Mouse (Mus musculus) limb, embryonic 13.5 days (tissue): ENCODE measurements at regions not wholly inside any gene's neighbourhood (a gene's known extent, or its start where the extent isn't known, plus 50 kb on each side); places are given as distances from the start of the nearest gene placed in this dataset.
"Not testable (repeated sequence)": the region's sequence is repeated elsewhere in the genome, so short reads cannot be mapped to it uniquely, and the experiment has no call there.

ENCODE experiments used
- ATAC-seq: fragments of 200-750 bp; cut with Nextera tagmentation; 2 replicates; pipeline ENCODE4 v1.8.0; 2017; ENCODE audit warnings: low read depth, moderate number of reproducible peaks, moderate TSS enrichment; ENCODE audit not compliant: low FRiP score
- H3K27ac ChIP-seq: fragments of 300-500 bp; sonication (generic); 2 replicates; pipeline ENCODE4 v1.5.1; 2015; ENCODE audit warnings: inconsistent platforms, mild to moderate bottlenecking, moderate library complexity
- H3K27me3 ChIP-seq: fragments of 300-500 bp; sonication (generic); 2 replicates; pipeline ENCODE4 v1.6.1; 2015; ENCODE audit warnings: mild to moderate bottlenecking, inconsistent platforms
- H3K36me3 ChIP-seq: fragments of 300-500 bp; sonication (generic); 2 replicates; pipeline ENCODE4 v1.6.1; 2015; ENCODE audit warnings: inconsistent platforms, mild to moderate bottlenecking, moderate library complexity
- H3K4me1 ChIP-seq: fragments of 300-500 bp; sonication (generic); 2 replicates; pipeline ENCODE4 v1.6.1; 2015; ENCODE audit warnings: inconsistent platforms
- H3K4me2 ChIP-seq: fragments of 300-500 bp; sonication (generic); replicated peaks from 2 replicates; pipeline ENCODE4 v1.6.1; 2015; ENCODE audit warnings: inconsistent platforms, mild to moderate bottlenecking, moderate library complexity
- H3K4me3 ChIP-seq: fragments of 300-500 bp; sonication (generic); 2 replicates; pipeline ENCODE4 v1.5.1; 2015; ENCODE audit warnings: moderate library complexity, mild to moderate bottlenecking, inconsistent platforms
- H3K9ac ChIP-seq: fragments of 300-500 bp; sonication (generic); 2 replicates; pipeline ENCODE4 v1.6.1; 2015; ENCODE audit warnings: mild to moderate bottlenecking, inconsistent platforms
- H3K9me3 ChIP-seq: fragments of 300-500 bp; sonication (generic); 2 replicates; pipeline ENCODE4 v1.6.1; 2016; ENCODE audit warnings: inconsistent platforms
- WGBS: fragments of 180-500 bp; shearing (Covaris S2); methylation state at CpG from one replicate; pipeline ENCODE4 v1.1.7; 2015; 5-methylcytosine and 5-hydroxymethylcytosine counted together

- 68% methylated on average over 3 of the region's 3 CpGs for WGBS
These were observed 57.9 kb upstream of the Zfp709 start for GRCm38 (mm10) chr8:71823655-71824622.

GRCm38 (mm10) chr8:71822749-71823148, 59.1 kb upstream of the Zfp709 start:
- 56% methylated on average over 1 of the region's 1 CpGs for WGBS
- not testable (repeated sequence) for H3K9ac ChIP-seq, ATAC-seq, H3K4me1 ChIP-seq, H3K9me3 ChIP-seq, H3K4me2 ChIP-seq, H3K36me3 ChIP-seq, H3K27ac ChIP-seq, H3K4me3 ChIP-seq, H3K27me3 ChIP-seq

More at GRCm38 (mm10) chr8:71823655-71824622, 57.9 kb upstream of the Zfp709 start:
- ATAC-seq: peak; percentile 81
- not testable (repeated sequence) for H3K4me3 ChIP-seq, H3K4me2 ChIP-seq, H3K27ac ChIP-seq, H3K9ac ChIP-seq, H3K4me1 ChIP-seq, H3K9me3 ChIP-seq, H3K27me3 ChIP-seq, H3K36me3 ChIP-seq

GRCm38 (mm10) chr8:71819936-71820335, 61.9 kb upstream of the Zfp709 start:
- 87% methylated on average over 8 of the region's 8 CpGs for WGBS

GRCm38 (mm10) chr8:71819381-71819780, 62.4 kb upstream of the Zfp709 start:
- peak; percentile 75 for ATAC-seq

More at GRCm38 (mm10) chr8:71819936-71820335, 61.9 kb upstream of the Zfp709 start:
- H3K4me2 ChIP-seq, H3K4me1 ChIP-seq, H3K9me3 ChIP-seq, H3K27ac ChIP-seq, H3K36me3 ChIP-seq, H3K4me3 ChIP-seq, H3K9ac ChIP-seq, H3K27me3 ChIP-seq: not testable (repeated sequence)
- ATAC-seq: peak; percentile 45

GRCm38 (mm10) chr8:71816272-71817034, 65.4 kb upstream of the Zfp709 start:
- not testable (repeated sequence) for H3K27me3 ChIP-seq, H3K9ac ChIP-seq, H3K9me3 ChIP-seq, H3K27ac ChIP-seq, H3K4me2 ChIP-seq, ATAC-seq, H3K36me3 ChIP-seq, H3K4me1 ChIP-seq, H3K4me3 ChIP-seq
- WGBS: 90% methylated on average over 20 of the region's 20 CpGs

More at GRCm38 (mm10) chr8:71819381-71819780, 62.4 kb upstream of the Zfp709 start:
- H3K27ac ChIP-seq, H3K36me3 ChIP-seq, H3K9me3 ChIP-seq, H3K4me2 ChIP-seq, H3K9ac ChIP-seq, H3K27me3 ChIP-seq, H3K4me3 ChIP-seq, H3K4me1 ChIP-seq: not testable (repeated sequence)
- WGBS: 90% methylated on average over 9 of the region's 9 CpGs

- not testable (repeated sequence) for H3K9ac ChIP-seq, H3K4me1 ChIP-seq, H3K27ac ChIP-seq, H3K4me2 ChIP-seq, H3K9me3 ChIP-seq, H3K36me3 ChIP-seq, ATAC-seq, H3K4me3 ChIP-seq, H3K27me3 ChIP-seq
- WGBS: 92% methylated on average over 5 of the region's 5 CpGs
These were observed 66.0 kb upstream of the Zfp709 start for GRCm38 (mm10) chr8:71815813-71816212.

- H3K9me3 ChIP-seq, H3K9ac ChIP-seq, H3K4me2 ChIP-seq, H3K4me3 ChIP-seq, H3K27ac ChIP-seq, H3K36me3 ChIP-seq, H3K27me3 ChIP-seq, ATAC-seq, H3K4me1 ChIP-seq: not testable (repeated sequence)
- 90% methylated on average over 14 of the region's 14 CpGs for WGBS
These were observed 66.9 kb upstream of the Zfp709 start for GRCm38 (mm10) chr8:71814740-71815514.

GRCm38 (mm10) chr8:71813889-71814288, 67.9 kb upstream of the Zfp709 start:
- not testable (repeated sequence) for H3K27me3 ChIP-seq, H3K27ac ChIP-seq, H3K4me2 ChIP-seq, H3K9me3 ChIP-seq, H3K9ac ChIP-seq, ATAC-seq, H3K36me3 ChIP-seq, H3K4me1 ChIP-seq, H3K4me3 ChIP-seq
- WGBS: 89% methylated on average over 4 of the region's 4 CpGs

GRCm38 (mm10) chr8:71813239-71813638, 68.6 kb upstream of the Zfp709 start:
- H3K4me3 ChIP-seq, H3K27ac ChIP-seq, ATAC-seq, H3K27me3 ChIP-seq, H3K36me3 ChIP-seq, H3K4me2 ChIP-seq, H3K4me1 ChIP-seq, H3K9me3 ChIP-seq, H3K9ac ChIP-seq: not testable (repeated sequence)
- 89% methylated on average over 8 of the region's 8 CpGs for WGBS

- not testable (repeated sequence) for ATAC-seq, H3K4me3 ChIP-seq, H3K4me2 ChIP-seq, H3K27ac ChIP-seq, H3K36me3 ChIP-seq, H3K4me1 ChIP-seq, H3K9me3 ChIP-seq, H3K27me3 ChIP-seq, H3K9ac ChIP-seq
- 67% methylated on average over 3 of the region's 4 CpGs for WGBS
These were observed 74.0 kb upstream of the Zfp709 start for GRCm38 (mm10) chr8:71807788-71808187.

- 68% methylated on average over 1 of the region's 1 CpGs for WGBS
- not testable (repeated sequence) for H3K9me3 ChIP-seq, H3K4me1 ChIP-seq, ATAC-seq, H3K27me3 ChIP-seq, H3K4me3 ChIP-seq, H3K27ac ChIP-seq, H3K36me3 ChIP-seq, H3K4me2 ChIP-seq, H3K9ac ChIP-seq
These were observed 77.2 kb upstream of the Zfp709 start for GRCm38 (mm10) chr8:71804586-71804985.

- not testable (repeated sequence) for H3K27ac ChIP-seq, H3K4me1 ChIP-seq, H3K27me3 ChIP-seq, H3K9me3 ChIP-seq, H3K4me3 ChIP-seq, H3K36me3 ChIP-seq, H3K4me2 ChIP-seq, H3K9ac ChIP-seq
- 0 out of 2 replicates have a peak, but pooled peaks have one; percentile 54 for ATAC-seq
- 69% methylated on average over 2 of the region's 2 CpGs for WGBS
These were observed 76.7 kb upstream of the Fcho1 start for GRCm38 (mm10) chr8:71802226-71802625.
